Mouse (Mus musculus) right cerebral cortex, postnatal 25 days (tissue): ENCODE measurements around the gene Luzp1.

Experiments
- DNase-seq: peaks from one replicate; pipeline ENCODE4 v3.0.0; 2022

Luzp1 gene

GRCm38 (mm10) chr4:136557638-136558037, 88.1 kb downstream of the Luzp1 start:
- no peak for DNase-seq

GRCm38 (mm10) chr4:136559690-136560089, 90.1 kb downstream of the Luzp1 start:
- DNase-seq: no peak

- DNase-seq: no peak
Measured at GRCm38 (mm10) chr4:136560270-136560991, 90.9 kb downstream of the Luzp1 start.

- no peak for DNase-seq
Measured at GRCm38 (mm10) chr4:136562755-136563154, 93.2 kb downstream of the Luzp1 start.

- no peak for DNase-seq
Measured at GRCm38 (mm10) chr4:136568629-136569028, 99.1 kb downstream of the Luzp1 start.

GRCm38 (mm10) chr4:136569998-136570397, 100.4 kb downstream of the Luzp1 start:
- DNase-seq: no peak

GRCm38 (mm10) chr4:136581885-136582284, 112.3 kb downstream of the Luzp1 start:
- no peak for DNase-seq

GRCm38 (mm10) chr4:136587221-136587827, 117.8 kb downstream of the Luzp1 start:
- no peak for DNase-seq

GRCm38 (mm10) chr4:136588003-136588402, 118.4 kb downstream of the Luzp1 start:
- DNase-seq: no peak

- no peak for DNase-seq
Measured at GRCm38 (mm10) chr4:136592111-136592510, 122.5 kb downstream of the Luzp1 start.

- no peak for DNase-seq
Measured at GRCm38 (mm10) chr4:136594006-136594405, 124.4 kb downstream of the Luzp1 start.

GRCm38 (mm10) chr4:136595221-136595620, 125.7 kb downstream of the Luzp1 start:
- DNase-seq: no peak

GRCm38 (mm10) chr4:136598268-136598876, 128.8 kb downstream of the Luzp1 start:
- no peak for DNase-seq

- DNase-seq: no peak
Measured at GRCm38 (mm10) chr4:136599869-136600268, 130.3 kb downstream of the Luzp1 start.

GRCm38 (mm10) chr4:136600536-136600935, 131.0 kb downstream of the Luzp1 start:
- no peak for DNase-seq

GRCm38 (mm10) chr4:136601476-136601875, 131.9 kb downstream of the Luzp1 start:
- DNase-seq: peak; percentile 19

GRCm38 (mm10) chr4:136602018-136602554, 132.5 kb downstream of the Luzp1 start:
- DNase-seq: no peak

- DNase-seq: peak; percentile 94
Measured at GRCm38 (mm10) chr4:136602568-136602967, 133.0 kb downstream of the Luzp1 start, which contains the start of gene Kdm1a. Kdm1a (minus strand) TSS chr4:136602723.
